17 mouse cellular contexts compared by ENCODE assay signal in genomic region chr2:45060768-45061167, GRCm38 (mm10). TPM values are rescaled to one million over a fixed set of nuclear protein-coding genes. Genes with fewer than 3 reads are reported as not detected.
DNase-seq lines count a peak whose midpoint lies in the region; ATAC-seq and TF ChIP-seq lines count a peak whose summit lies in the region.
"Had no signal": no experiment of that assay in that cellular context is flagged by ENCODE, and none has a peak within 500 bp of the region (broad histone marks: within the 10 kb centered on the region; RNA-seq: fewer than 3 reads in every experiment).

No protein-coding gene starts in this region.

- no peak overlapping the region for H3K4me2 ChIP-seq in liver, embryonic 11.5 days
- no peak overlapping the region for H3K4me2 ChIP-seq in forebrain, postnatal 0 days (ENCODE audit: low read depth)
- no peak overlapping the region for H3K4me2 ChIP-seq in hindbrain, embryonic 13.5 days
- H3K4me2 ChIP-seq: limb, embryonic 15.5 days; stomach, embryonic 15.5 days had no signal

- peak; percentile 80 for DNase-seq in heart, adult 11 months
- no peak for DNase-seq in heart, adult 18-20 months
- no peak for DNase-seq in liver, embryonic 11.5 days (ENCODE audit: low spot score)
- no peak for DNase-seq in liver
- peak; percentile 77 for DNase-seq in brain, adult 2 months (ENCODE audit: low read depth, low spot score)
- no peak for DNase-seq in forebrain, postnatal 0 days
- no peak for DNase-seq in thymus, postnatal 4 days
- DNase-seq: adrenal gland, postnatal 25 days; cerebellum, adult 2 months; heart, adult 2 months; right cerebral cortex, adult 18-20 months had no signal

- H3K27ac ChIP-seq in liver, embryonic 11.5 days (ENCODE audit: low read depth, low read length), result no peak overlapping the region; the same call in 1 of the 2 replicates
- peak overlapping the region; percentile 51 for H3K27ac ChIP-seq in forebrain, postnatal 0 days (ENCODE audit: low read depth, low read length)
- no peak overlapping the region for H3K27ac ChIP-seq in hindbrain, embryonic 13.5 days
- H3K27ac ChIP-seq: heart, adult 2 months; limb, embryonic 15.5 days; stomach, embryonic 15.5 days had no signal

- H3K27me3 ChIP-seq in liver, embryonic 11.5 days (replicated peaks; ENCODE audit: control insufficient read depth, insufficient read depth, low read length), result no peaks in the 10 kb centered on the region
- H3K27me3 ChIP-seq in forebrain, postnatal 0 days (ENCODE audit: insufficient read depth, low read length), result no peaks in the 10 kb centered on the region
- H3K27me3 ChIP-seq in hindbrain, embryonic 13.5 days, result no peaks in the 10 kb centered on the region
- H3K27me3 ChIP-seq: limb, embryonic 15.5 days; Patski; stomach, embryonic 15.5 days had no signal

- H3K9ac ChIP-seq in liver, embryonic 11.5 days (ENCODE audit: low read depth, low read length), result peak overlapping the region; percentile 25; the same call in 1 of the 2 replicates
- H3K9ac ChIP-seq in forebrain, postnatal 0 days, result 0 out of 2 replicates have a peak overlapping the region, but pooled peaks have one; percentile 14
- no peak overlapping the region for H3K9ac ChIP-seq in hindbrain, embryonic 13.5 days
- H3K9ac ChIP-seq: limb, embryonic 15.5 days; stomach, embryonic 15.5 days had no signal

- WGBS in liver, embryonic 11.5 days, result 86% methylated on average over 4 of the region's 4 CpGs
- 30% methylated on average over 4 of the region's 4 CpGs for WGBS in forebrain, postnatal 0 days
- 72% methylated on average over 4 of the region's 4 CpGs for WGBS in hindbrain, embryonic 13.5 days

- no peaks in the 10 kb centered on the region for H3K9me3 ChIP-seq in liver, embryonic 11.5 days (ENCODE audit: control insufficient read depth, low read length)
- H3K9me3 ChIP-seq in forebrain, postnatal 0 days (ENCODE audit: low read length), result no peaks in the 10 kb centered on the region
- H3K9me3 ChIP-seq in hindbrain, embryonic 13.5 days, result no peaks in the 10 kb centered on the region
- H3K9me3 ChIP-seq: limb, embryonic 15.5 days; stomach, embryonic 15.5 days had no signal

- H3K4me1 ChIP-seq in liver, embryonic 11.5 days (replicated peaks; ENCODE audit: control insufficient read depth, insufficient read depth, low read length), result peaks cover 48% of the 10 kb centered on the region
- H3K4me1 ChIP-seq in forebrain, postnatal 0 days (ENCODE audit: insufficient read depth), result peaks cover 22% of the 10 kb centered on the region
- peaks cover 49% of the 10 kb centered on the region for H3K4me1 ChIP-seq in hindbrain, embryonic 13.5 days (replicated peaks)
- H3K4me1 ChIP-seq: limb, embryonic 15.5 days had no signal

- H3K4me3 ChIP-seq in liver, embryonic 11.5 days (ENCODE audit: low read depth, low read length), result no peak overlapping the region
- H3K4me3 ChIP-seq in forebrain, postnatal 0 days (ENCODE audit: low read depth, low read length), result no peak overlapping the region
- H3K4me3 ChIP-seq in hindbrain, embryonic 13.5 days, result no peak overlapping the region
- H3K4me3 ChIP-seq: heart, adult 2 months; limb, embryonic 15.5 days; stomach, embryonic 15.5 days had no signal

- TF ChIP-seq CTCF in forebrain, postnatal 0 days (IDR thresholded peaks at IDR 0.05; ENCODE audit: low read depth), result no peak

- ATAC-seq in liver, embryonic 11.5 days (replicated peaks; ENCODE audit: low FRiP score), result no peak
- ATAC-seq in forebrain, postnatal 0 days, result peak; percentile 65
- ATAC-seq in hindbrain, embryonic 13.5 days (ENCODE audit: low FRiP score), result no peak
- ATAC-seq: activated CD4-positive, CD25-positive, alpha-beta regulatory T cell, adult 4 months; intestine, embryonic 16.5 days; Patski had no signal

- peaks cover 8% of the 10 kb centered on the region; the same call in 1 of the 2 replicates for H3K36me3 ChIP-seq in liver, embryonic 11.5 days (ENCODE audit: control insufficient read depth, insufficient read depth, low read length)
- H3K36me3 ChIP-seq in forebrain, postnatal 0 days (ENCODE audit: insufficient read depth), result no peaks in the 10 kb centered on the region
- H3K36me3 ChIP-seq in hindbrain, embryonic 13.5 days, result no peaks in the 10 kb centered on the region
- H3K36me3 ChIP-seq: limb, embryonic 15.5 days; stomach, embryonic 15.5 days had no signal

RNA-seq across cellular contexts. Expression of gene Zeb2, which starts 56.4 kb away (rescaled TPM):
- total RNA-seq in heart, adult 18-20 months (2021), result 10 to 100 TPM; 34.4 to 44.2 TPM
- 32.8 and 33.2 TPM in 2 replicates for polyA plus RNA-seq in liver, embryonic 11.5 days (2014; fragmentation: Nextera tagmentation; extraction: Ambion mirVana)
- 150 and 186 TPM in 2 replicates for total RNA-seq in forebrain, postnatal 0 days (2014; rRNA removed)
- polyA plus RNA-seq in forebrain, postnatal 0 days (2015; fragmentation: Nextera tagmentation; extraction: Ambion mirVana), result 47.7 and 50.6 TPM in 2 replicates
- polyA plus RNA-seq in hindbrain, embryonic 13.5 days (2015; fragmentation: Nextera tagmentation; extraction: Ambion mirVana), result 50.4 and 57.4 TPM in 2 replicates

Comparison
In these comparisons a context has a peak if more than half of its experiments do, and no peak if none do; other contexts are left out.
1. DNase-seq: peak in heart, adult 11 months (single experiment) and brain, adult 2 months (single experiment); none in heart, adult 18-20 months (0 of 2), liver, embryonic 11.5 days (single experiment), liver (single experiment), forebrain, postnatal 0 days (single experiment) and thymus, postnatal 4 days (single experiment).